Mouse (Mus musculus): ENCODE results near the gene Aqp1. TPM values are rescaled to one million over a fixed set of nuclear protein-coding genes. Genes with fewer than 3 reads are reported as not detected.

Aqp1 gene
- polyA plus RNA-seq, 1 experiment from 2014 or later = 3.7 TPM

GRCm38 (mm10) chr6:55356976-55357635 lies 20.9 kb downstream of the Aqp1 start:
- Histone ChIP-seq H3K4me1 (ENCODE audit: control insufficient read depth, insufficient read depth, low read length) (no peaks in the 10 kb centered on the region), H3K9ac (ENCODE audit: low read depth, low read length) (no peak overlapping the region), H3K27ac (ENCODE audit: low read depth, low read length) (no peak overlapping the region), H3K36me3 (ENCODE audit: control insufficient read depth, insufficient read depth, low read length) (no peaks in the 10 kb centered on the region), H3K4me3 (ENCODE audit: low read depth, low read length) (no peak overlapping the region), H3K27me3 (ENCODE audit: control insufficient read depth, insufficient read depth, low read length) (peaks cover 4% of the 10 kb centered on the region), H3K9me3 (replicated peaks; ENCODE audit: control insufficient read depth, low read length) (no peaks in the 10 kb centered on the region), H3K4me2 (no peak overlapping the region)
- 67% methylated on average over 5 of the region's 5 CpGs for WGBS (ENCODE audit: insufficient replicate concordance)
- no peak for ATAC-seq (replicated peaks; ENCODE audit: insufficient number of reproducible peaks, low FRiP score, low TSS enrichment)

- H3K9me3 ChIP-seq (replicated peaks; ENCODE audit: control insufficient read depth, low read length) = no peaks in the 10 kb centered on the region
- no peak for ATAC-seq (replicated peaks; ENCODE audit: insufficient number of reproducible peaks, low FRiP score, low TSS enrichment)
Observed at GRCm38 (mm10) chr6:55357636-55358031, 21.4 kb downstream of the Aqp1 start.

GRCm38 (mm10) chr6:55358731-55359143 lies 22.5 kb downstream of the Aqp1 start:
- no peak overlapping the region for H3K4me2 ChIP-seq
- no peaks in the 10 kb centered on the region for H3K9me3 ChIP-seq (replicated peaks; ENCODE audit: control insufficient read depth, low read length)
- WGBS (ENCODE audit: insufficient replicate concordance) = 36% methylated on average over 2 of the region's 2 CpGs
- H3K4me1 ChIP-seq (ENCODE audit: control insufficient read depth, insufficient read depth, low read length) = no peaks in the 10 kb centered on the region
- no peak overlapping the region for H3K27ac ChIP-seq (ENCODE audit: low read depth, low read length)
- peaks cover 4% of the 10 kb centered on the region for H3K27me3 ChIP-seq (ENCODE audit: control insufficient read depth, insufficient read depth, low read length)
- H3K36me3 ChIP-seq (ENCODE audit: control insufficient read depth, insufficient read depth, low read length) = no peaks in the 10 kb centered on the region
- no peak overlapping the region for H3K9ac ChIP-seq (ENCODE audit: low read depth, low read length)
- ATAC-seq (replicated peaks; ENCODE audit: insufficient number of reproducible peaks, low FRiP score, low TSS enrichment) = no peak
- H3K4me3 ChIP-seq (ENCODE audit: low read depth, low read length) = no peak overlapping the region

More at GRCm38 (mm10) chr6:55357636-55358031, 21.4 kb downstream of the Aqp1 start:
- H3K4me3 ChIP-seq (ENCODE audit: low read depth, low read length) = no peak overlapping the region
- no peak overlapping the region for H3K4me2 ChIP-seq
- WGBS (ENCODE audit: insufficient replicate concordance) = 54% methylated on average over 6 of the region's 6 CpGs
- H3K9ac ChIP-seq (ENCODE audit: low read depth, low read length) = no peak overlapping the region
- no peaks in the 10 kb centered on the region for H3K36me3 ChIP-seq (ENCODE audit: control insufficient read depth, insufficient read depth, low read length)
- H3K4me1 ChIP-seq (ENCODE audit: control insufficient read depth, insufficient read depth, low read length) = no peaks in the 10 kb centered on the region
- peaks cover 4% of the 10 kb centered on the region for H3K27me3 ChIP-seq (ENCODE audit: control insufficient read depth, insufficient read depth, low read length)
- no peak overlapping the region for H3K27ac ChIP-seq (ENCODE audit: low read depth, low read length)

- no peak overlapping the region for H3K4me3 ChIP-seq (ENCODE audit: low read depth, low read length)
Observed at GRCm38 (mm10) chr6:55362663-55363062, 26.4 kb downstream of the Aqp1 start.

GRCm38 (mm10) chr6:55367126-55367525 lies 30.9 kb downstream of the Aqp1 start:
- Histone ChIP-seq H3K4me1 (ENCODE audit: control insufficient read depth, insufficient read depth, low read length) (no peaks in the 10 kb centered on the region), H3K27me3 (ENCODE audit: control insufficient read depth, insufficient read depth, low read length) (no peaks in the 10 kb centered on the region), H3K27ac (ENCODE audit: low read depth, low read length) (no peak overlapping the region), H3K4me3 (ENCODE audit: low read depth, low read length) (no peak overlapping the region), H3K4me2 (no peak overlapping the region), H3K9ac (ENCODE audit: low read depth, low read length) (no peak overlapping the region), H3K9me3 (replicated peaks; ENCODE audit: control insufficient read depth, low read length) (no peaks in the 10 kb centered on the region), H3K36me3 (ENCODE audit: control insufficient read depth, insufficient read depth, low read length) (no peaks in the 10 kb centered on the region)
- no peak for ATAC-seq (replicated peaks; ENCODE audit: insufficient number of reproducible peaks, low FRiP score, low TSS enrichment)

More at GRCm38 (mm10) chr6:55362663-55363062, 26.4 kb downstream of the Aqp1 start:
- Histone ChIP-seq H3K9ac (ENCODE audit: low read depth, low read length) (no peak overlapping the region), H3K27me3 (ENCODE audit: control insufficient read depth, insufficient read depth, low read length) (no peaks in the 10 kb centered on the region; the same call in 1 of the 2 replicates), H3K36me3 (ENCODE audit: control insufficient read depth, insufficient read depth, low read length) (no peaks in the 10 kb centered on the region), H3K9me3 (replicated peaks; ENCODE audit: control insufficient read depth, low read length) (no peaks in the 10 kb centered on the region), H3K4me2 (no peak overlapping the region), H3K4me1 (ENCODE audit: control insufficient read depth, insufficient read depth, low read length) (no peaks in the 10 kb centered on the region), H3K27ac (ENCODE audit: low read depth, low read length) (no peak overlapping the region)
- no peak for ATAC-seq (replicated peaks; ENCODE audit: insufficient number of reproducible peaks, low FRiP score, low TSS enrichment)
- 87% methylated on average over 1 of the region's 1 CpGs for whole genome bisulfite sequencing (ENCODE audit: insufficient replicate concordance)

GRCm38 (mm10) chr6:55370831-55371230 lies 34.6 kb downstream of the Aqp1 start:
- 53% methylated on average over 6 of the region's 6 CpGs for WGBS (ENCODE audit: insufficient replicate concordance)
- no peak for ATAC-seq (replicated peaks; ENCODE audit: insufficient number of reproducible peaks, low FRiP score, low TSS enrichment)
- Histone ChIP-seq H3K4me2 (no peak overlapping the region), H3K27ac (ENCODE audit: low read depth, low read length) (no peak overlapping the region), H3K27me3 (ENCODE audit: control insufficient read depth, insufficient read depth, low read length) (peaks cover 4% of the 10 kb centered on the region; the same call in 1 of the 2 replicates), H3K9ac (ENCODE audit: low read depth, low read length) (no peak overlapping the region), H3K9me3 (replicated peaks; ENCODE audit: control insufficient read depth, low read length) (no peaks in the 10 kb centered on the region), H3K36me3 (ENCODE audit: control insufficient read depth, insufficient read depth, low read length) (no peaks in the 10 kb centered on the region), H3K4me3 (ENCODE audit: low read depth, low read length) (no peak overlapping the region), H3K4me1 (ENCODE audit: control insufficient read depth, insufficient read depth, low read length) (no peaks in the 10 kb centered on the region)

GRCm38 (mm10) chr6:55376076-55376475 lies 39.8 kb downstream of the Aqp1 start, which contains the start of gene Ghrhr:
Ghrhr (plus strand) TSS chr6:55376295.
- Histone ChIP-seq H3K4me1 (ENCODE audit: control insufficient read depth, insufficient read depth, low read length) (no peaks in the 10 kb centered on the region), H3K4me2 (no peak within 1 kb of the TSS), H3K36me3 (ENCODE audit: control insufficient read depth, insufficient read depth, low read length) (no peaks in the 10 kb centered on the region), H3K9ac (ENCODE audit: low read depth, low read length) (no peak within 1 kb of the TSS), H3K27ac (ENCODE audit: low read depth, low read length) (no peak within 1 kb of the TSS), H3K4me3 (ENCODE audit: low read depth, low read length) (no peak within 1 kb of the TSS), H3K9me3 (replicated peaks; ENCODE audit: control insufficient read depth, low read length) (no peaks in the 10 kb centered on the region), H3K27me3 (ENCODE audit: control insufficient read depth, insufficient read depth, low read length) (peaks cover 11% of the 10 kb centered on the region; the same call in 1 of the 2 replicates)
- ATAC-seq (replicated peaks; ENCODE audit: insufficient number of reproducible peaks, low FRiP score, low TSS enrichment) = no peak
- 67% methylated on average over 6 of the region's 6 CpGs for WGBS (ENCODE audit: insufficient replicate concordance)

GRCm38 (mm10) chr6:55376511-55376910 lies 40.3 kb downstream of the Aqp1 start:
- no peak overlapping the region for H3K9ac ChIP-seq (ENCODE audit: low read depth, low read length)
- 73% methylated on average over 5 of the region's 5 CpGs for WGBS (ENCODE audit: insufficient replicate concordance)
- peaks cover 11% of the 10 kb centered on the region; the same call in 1 of the 2 replicates for H3K27me3 ChIP-seq (ENCODE audit: control insufficient read depth, insufficient read depth, low read length)
- H3K4me1 ChIP-seq (ENCODE audit: control insufficient read depth, insufficient read depth, low read length) = no peaks in the 10 kb centered on the region
- H3K4me2 ChIP-seq = no peak overlapping the region
- no peak overlapping the region for H3K27ac ChIP-seq (ENCODE audit: low read depth, low read length)
- no peaks in the 10 kb centered on the region for H3K9me3 ChIP-seq (replicated peaks; ENCODE audit: control insufficient read depth, low read length)
- ATAC-seq (replicated peaks; ENCODE audit: insufficient number of reproducible peaks, low FRiP score, low TSS enrichment) = no peak
- no peaks in the 10 kb centered on the region for H3K36me3 ChIP-seq (ENCODE audit: control insufficient read depth, insufficient read depth, low read length)
- H3K4me3 ChIP-seq (ENCODE audit: low read depth, low read length) = no peak overlapping the region

GRCm38 (mm10) chr6:55377461-55377860 lies 41.2 kb downstream of the Aqp1 start:
- ATAC-seq (replicated peaks; ENCODE audit: insufficient number of reproducible peaks, low FRiP score, low TSS enrichment) = no peak
- Histone ChIP-seq H3K9me3 (replicated peaks; ENCODE audit: control insufficient read depth, low read length) (no peaks in the 10 kb centered on the region), H3K36me3 (ENCODE audit: control insufficient read depth, insufficient read depth, low read length) (no peaks in the 10 kb centered on the region), H3K27ac (ENCODE audit: low read depth, low read length) (no peak overlapping the region), H3K27me3 (ENCODE audit: control insufficient read depth, insufficient read depth, low read length) (peaks cover 11% of the 10 kb centered on the region; the same call in 1 of the 2 replicates), H3K9ac (ENCODE audit: low read depth, low read length) (no peak overlapping the region), H3K4me3 (ENCODE audit: low read depth, low read length) (no peak overlapping the region), H3K4me2 (no peak overlapping the region), H3K4me1 (ENCODE audit: control insufficient read depth, insufficient read depth, low read length) (no peaks in the 10 kb centered on the region)
- 87% methylated on average over 4 of the region's 4 CpGs for WGBS (ENCODE audit: insufficient replicate concordance)

All from heart, embryonic 11.5 days (tissue).